Mouse (Mus musculus): Measurements from ENCODE around the gene Gpatch2.

DNA sequence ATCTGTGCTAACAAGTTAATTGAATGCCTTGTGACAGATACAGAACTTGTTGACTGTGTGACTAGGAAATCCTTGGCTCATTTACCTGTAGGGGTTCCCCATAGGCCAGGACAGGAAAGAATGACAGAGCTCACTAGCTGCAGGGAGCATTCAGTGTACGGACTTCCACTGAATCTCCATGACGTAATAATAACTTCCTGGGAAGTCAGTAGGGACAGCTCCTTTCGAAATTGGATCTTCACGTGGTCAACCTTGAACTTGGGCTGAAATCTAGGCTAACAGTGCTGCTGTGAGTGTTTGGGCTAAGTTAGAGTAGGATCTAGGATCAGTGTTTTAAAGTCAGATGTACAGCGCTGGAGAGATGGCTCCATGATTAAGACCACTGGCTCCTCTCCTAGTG is 29.4 kb downstream of the Gpatch2 start:
- TF ChIP-seq CTCF (IDR thresholded peaks at IDR 0.05; ENCODE audit: low read depth) (no peak), EP300 (IDR thresholded peaks at IDR 0.05; ENCODE audit: low read depth) (no peak)

Measured in liver, postnatal 0 days (tissue).